Comparison of ENCODE assay signal across 27 mouse cellular contexts in the genomic region with DNA sequence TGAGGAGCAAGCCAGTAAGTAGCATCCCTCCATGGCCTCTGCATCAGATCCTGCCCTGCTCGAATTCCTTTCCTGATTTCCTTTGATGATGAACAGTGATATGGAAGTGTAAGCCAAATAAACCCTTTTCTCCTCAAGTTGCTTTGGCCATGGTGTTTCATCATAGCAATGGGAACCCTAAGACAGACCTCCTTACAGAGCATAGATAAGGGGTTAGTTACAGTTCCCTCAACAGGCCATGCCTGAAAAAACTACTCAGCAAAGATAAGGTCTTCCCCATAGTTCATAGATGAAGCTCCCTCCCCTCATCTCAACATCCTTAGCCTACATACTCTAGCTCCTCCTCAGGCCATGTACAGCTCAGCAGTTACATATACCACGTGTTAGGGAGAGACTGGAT. TPM values are rescaled to one million over a fixed set of nuclear protein-coding genes. Genes with fewer than 3 reads are reported as not detected.
"Had no signal": no experiment of that assay in that cellular context is flagged by ENCODE, and none has a peak within 500 bp of the region (broad histone marks: within the 10 kb centered on the region; RNA-seq: fewer than 3 reads in every experiment).

No protein-coding gene starts in this region.

- H3K4me3 ChIP-seq: layer of hippocampus, adult 2 months; left cerebral cortex, adult 2 months; limb, embryonic 12.5 days; limb, embryonic 15.5 days; midbrain, embryonic 10.5 days; midbrain, embryonic 13.5 days; myocyte; neural tube, embryonic 13.5 days; stomach, embryonic 15.5 days had no signal

- H3K27me3 ChIP-seq: limb, embryonic 12.5 days; limb, embryonic 15.5 days; midbrain, embryonic 13.5 days; neural tube, embryonic 13.5 days; stomach, embryonic 15.5 days had no signal

- ATAC-seq: intestine, postnatal 0 days; midbrain, embryonic 13.5 days; midbrain, embryonic 16.5 days had no signal

- H3K27ac ChIP-seq: kidney, postnatal 0 days; layer of hippocampus, adult 2 months; left cerebral cortex, adult 2 months; limb, embryonic 12.5 days; limb, embryonic 15.5 days; midbrain, embryonic 10.5 days; midbrain, embryonic 13.5 days; neural tube, embryonic 13.5 days; stomach, embryonic 15.5 days had no signal

- H3K9me3 ChIP-seq: limb, embryonic 12.5 days; limb, embryonic 15.5 days; midbrain, embryonic 10.5 days; midbrain, embryonic 13.5 days; neural tube, embryonic 13.5 days; stomach, embryonic 15.5 days had no signal

- DNase-seq: kidney, adult 2 months; kidney, postnatal 25 days; layer of hippocampus, adult 9-11 months; layer of hippocampus, postnatal 36 days; left cerebral cortex, postnatal 4 days; lung, adult 2 months; lung, postnatal 14 days; lung, postnatal 4 days; retina, postnatal 1 day; right cerebral cortex, postnatal 25 days; spleen, adult 18-20 months; thymus, adult 18-20 months; thymus, postnatal 36 days had no signal

- H3K4me2 ChIP-seq: limb, embryonic 12.5 days; limb, embryonic 15.5 days; midbrain, embryonic 13.5 days; neural tube, embryonic 13.5 days; stomach, embryonic 15.5 days had no signal

- H3K9ac ChIP-seq: limb, embryonic 12.5 days; limb, embryonic 15.5 days; midbrain, embryonic 13.5 days; neural tube, embryonic 13.5 days; stomach, embryonic 15.5 days had no signal

RNA-seq across cellular contexts. Expression of gene Hgfac, which starts 56.4 kb away (rescaled TPM):
- total RNA-seq: monocyte, adult 5-6 weeks; neutrophil, adult 5-6 weeks had no signal
